Mouse (Mus musculus): ENCODE results near the gene Plagl2. TPM values are rescaled to one million over a fixed set of nuclear protein-coding genes. Genes with fewer than 3 reads are reported as not detected.

Plagl2 gene
- polyA plus RNA-seq, 1 experiment = 4.3 TPM

- WGBS = 74% methylated on average over 12 of the region's 12 CpGs
- TF ChIP-seq POLR2A (IDR thresholded peaks at IDR 0.05; ENCODE audit: low read depth, low read length) = no peak
- TF ChIP-seq CTCF (conservative IDR thresholded peaks at IDR 0.05; ENCODE audit: insufficient read depth, insufficient read length, low read depth, low read length) = no peak
- Histone ChIP-seq H3K4me1 (ENCODE audit: control insufficient read depth, insufficient read depth, low read length) (no peaks in the 10 kb centered on the region), H3K27ac (ENCODE audit: insufficient read depth, low read depth, low read length) (no peak overlapping the region), H3K4me3 (ENCODE audit: insufficient read depth, low read depth, low read length) (no peak overlapping the region), H3K27me3 (replicated peaks; ENCODE audit: control insufficient read depth, insufficient read depth, low read length) (no peaks in the 10 kb centered on the region), H3K36me3 (ENCODE audit: control insufficient read depth, insufficient read depth, low read length) (no peaks in the 10 kb centered on the region)
- DNase-seq = no peak
Measured at GRCm38 (mm10) chr2:153259030-153259863, 18.0 kb upstream of the Plagl2 start.

DNA sequence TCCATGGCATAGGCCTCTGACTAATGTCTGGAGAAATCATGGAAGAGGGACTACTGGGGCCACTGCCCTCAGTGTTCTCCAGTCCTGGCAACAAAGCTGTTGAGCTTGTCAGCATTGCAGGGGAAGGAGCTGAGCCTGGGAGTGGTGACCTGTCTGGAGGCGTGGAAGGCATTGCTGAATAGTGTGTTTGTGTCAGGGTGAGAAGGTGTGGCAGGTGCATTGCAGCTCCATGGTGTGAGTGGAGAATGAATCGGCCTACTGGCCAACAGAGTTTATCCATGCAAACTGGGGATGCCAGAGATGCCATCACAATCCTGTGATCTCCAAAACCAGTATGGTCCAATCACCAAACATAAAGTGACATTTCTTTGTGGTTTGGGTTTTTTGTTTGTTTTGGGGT lies 15.4 kb upstream of the Plagl2 start:
- H3K27ac ChIP-seq (ENCODE audit: insufficient read depth, low read depth, low read length) = no peak overlapping the region
- H3K27me3 ChIP-seq (replicated peaks; ENCODE audit: control insufficient read depth, insufficient read depth, low read length) = no peaks in the 10 kb centered on the region
- DNase-seq = no peak
- H3K36me3 ChIP-seq (ENCODE audit: control insufficient read depth, insufficient read depth, low read length) = no peaks in the 10 kb centered on the region
- WGBS = 85% methylated on average over 2 of the region's 2 CpGs
- H3K4me1 ChIP-seq (ENCODE audit: control insufficient read depth, insufficient read depth, low read length) = no peaks in the 10 kb centered on the region
- H3K4me3 ChIP-seq (ENCODE audit: insufficient read depth, low read depth, low read length) = no peak overlapping the region
- TF ChIP-seq POLR2A (IDR thresholded peaks at IDR 0.05; ENCODE audit: low read depth, low read length) = no peak
- TF ChIP-seq CTCF (conservative IDR thresholded peaks at IDR 0.05; ENCODE audit: insufficient read depth, insufficient read length, low read depth, low read length) = no peak

- Histone ChIP-seq H3K27me3 (replicated peaks; ENCODE audit: control insufficient read depth, insufficient read depth, low read length) (no peaks in the 10 kb centered on the region), H3K4me3 (ENCODE audit: insufficient read depth, low read depth, low read length) (no peak overlapping the region), H3K27ac (ENCODE audit: insufficient read depth, low read depth, low read length) (no peak overlapping the region), H3K4me1 (ENCODE audit: control insufficient read depth, insufficient read depth, low read length) (no peaks in the 10 kb centered on the region), H3K36me3 (ENCODE audit: control insufficient read depth, insufficient read depth, low read length) (no peaks in the 10 kb centered on the region; the same call in none of the 2 replicates)
- 74% methylated on average over 5 of the region's 5 CpGs for WGBS
- DNase-seq = no peak
- no peak for TF ChIP-seq CTCF (conservative IDR thresholded peaks at IDR 0.05; ENCODE audit: insufficient read depth, insufficient read length, low read depth, low read length)
- no peak for TF ChIP-seq POLR2A (IDR thresholded peaks at IDR 0.05; ENCODE audit: low read depth, low read length)
Measured at GRCm38 (mm10) chr2:153249751-153250150, 8.5 kb upstream of the Plagl2 start.

GRCm38 (mm10) chr2:153242156-153242555 lies 930 bp upstream of the Plagl2 start:
- DNase-seq = no peak

DNA sequence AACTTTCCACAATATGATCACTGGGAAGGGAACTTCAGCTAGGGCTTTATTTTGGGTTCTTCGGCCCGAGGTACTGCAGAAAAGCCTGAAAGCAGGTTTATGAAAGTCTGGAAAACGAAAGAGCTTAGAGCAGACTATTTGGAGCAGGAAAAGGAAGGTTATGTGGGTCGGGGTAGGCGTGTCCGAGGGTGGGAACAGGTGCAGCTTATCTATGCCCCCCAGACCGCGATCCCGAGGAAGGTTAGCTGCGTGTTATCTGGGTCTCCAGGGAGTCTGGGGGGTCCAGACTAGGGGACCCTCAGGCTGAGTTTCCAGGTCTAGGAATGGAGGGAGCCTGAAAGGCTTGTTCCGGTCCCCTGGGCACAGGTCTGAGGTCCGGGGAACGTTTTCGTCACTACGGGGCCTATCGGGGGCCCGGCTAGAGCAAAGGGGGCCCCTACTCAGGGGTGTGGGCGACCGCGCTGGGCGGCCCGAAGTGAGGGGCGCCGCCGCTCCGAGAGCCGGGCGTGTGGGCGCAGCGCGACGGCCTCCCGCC lies 458 bp downstream of the Plagl2 start:
- Histone ChIP-seq H3K4me3 (ENCODE audit: insufficient read depth, low read depth, low read length) (peak overlapping the region; percentile 98), H3K27ac (ENCODE audit: insufficient read depth, low read depth, low read length) (peak overlapping the region; percentile 75), H3K4me1 (ENCODE audit: control insufficient read depth, insufficient read depth, low read length) (peaks cover 4% of the 10 kb centered on the region; the same call in 1 of the 2 replicates), H3K36me3 (ENCODE audit: control insufficient read depth, insufficient read depth, low read length) (no peaks in the 10 kb centered on the region; the same call in 1 of the 2 replicates), H3K27me3 (replicated peaks; ENCODE audit: control insufficient read depth, insufficient read depth, low read length) (no peaks in the 10 kb centered on the region)
- TF ChIP-seq POLR2A (IDR thresholded peaks at IDR 0.05; ENCODE audit: low read depth, low read length) (no peak), CTCF (conservative IDR thresholded peaks at IDR 0.05; ENCODE audit: insufficient read depth, insufficient read length, low read depth, low read length) (no peak)
- WGBS = under 1% methylated on average over 33 of the region's 33 CpGs
- DNase-seq = peak; percentile 16

More at GRCm38 (mm10) chr2:153242156-153242555, 930 bp upstream of the Plagl2 start:
- WGBS = 51% methylated on average over 6 of the region's 6 CpGs
- H3K27me3 ChIP-seq (replicated peaks; ENCODE audit: control insufficient read depth, insufficient read depth, low read length) = no peaks in the 10 kb centered on the region
- no peaks in the 10 kb centered on the region; the same call in 1 of the 2 replicates for H3K36me3 ChIP-seq (ENCODE audit: control insufficient read depth, insufficient read depth, low read length)
- peaks cover 4% of the 10 kb centered on the region; the same call in 1 of the 2 replicates for H3K4me1 ChIP-seq (ENCODE audit: control insufficient read depth, insufficient read depth, low read length)
- H3K4me3 ChIP-seq (ENCODE audit: insufficient read depth, low read depth, low read length) = no peak overlapping the region
- H3K27ac ChIP-seq (ENCODE audit: insufficient read depth, low read depth, low read length) = no peak overlapping the region
- TF ChIP-seq POLR2A (IDR thresholded peaks at IDR 0.05; ENCODE audit: low read depth, low read length) = no peak
- TF ChIP-seq CTCF (conservative IDR thresholded peaks at IDR 0.05; ENCODE audit: insufficient read depth, insufficient read length, low read depth, low read length) = no peak

GRCm38 (mm10) chr2:153239860-153240480 lies 1.3 kb downstream of the Plagl2 start:
- TF ChIP-seq POLR2A (IDR thresholded peaks at IDR 0.05; ENCODE audit: low read depth, low read length) = no peak
- TF ChIP-seq CTCF (conservative IDR thresholded peaks at IDR 0.05; ENCODE audit: insufficient read depth, insufficient read length, low read depth, low read length) = no peak
- Histone ChIP-seq H3K27ac (ENCODE audit: insufficient read depth, low read depth, low read length) (0 out of 2 replicates have a peak overlapping the region, but pooled peaks have one; percentile 5), H3K4me3 (ENCODE audit: insufficient read depth, low read depth, low read length) (peak overlapping the region; percentile 98), H3K27me3 (replicated peaks; ENCODE audit: control insufficient read depth, insufficient read depth, low read length) (no peaks in the 10 kb centered on the region), H3K4me1 (ENCODE audit: control insufficient read depth, insufficient read depth, low read length) (peaks cover 4% of the 10 kb centered on the region; the same call in 1 of the 2 replicates), H3K36me3 (ENCODE audit: control insufficient read depth, insufficient read depth, low read length) (no peaks in the 10 kb centered on the region)
- whole genome bisulfite sequencing = 11% methylated on average over 22 of the region's 22 CpGs
- no peak for DNase-seq
